9 mouse cellular contexts compared by ENCODE assay signal in genomic region chr7:81453443-81454274, GRCm38 (mm10). TPM values are rescaled to one million over a fixed set of nuclear protein-coding genes. Genes with fewer than 3 reads are reported as not detected.
DNase-seq lines count a peak whose midpoint lies in the region; ATAC-seq lines count a peak whose summit lies in the region.
"Had no signal": no experiment of that assay in that cellular context is flagged by ENCODE, and none has a peak within 500 bp of the region (broad histone marks: within the 10 kb centered on the region; RNA-seq: fewer than 3 reads in every experiment).

No protein-coding gene starts in this region.

- H3K9ac ChIP-seq in intestine, embryonic 14.5 days (ENCODE audit: low read length): no peak overlapping the region
- H3K9ac ChIP-seq in midbrain, embryonic 16.5 days (ENCODE audit: low read depth, low read length): peak overlapping the region; percentile 65; the same call in 1 of the 2 replicates

- peaks cover 3% of the 10 kb centered on the region; the same call in 1 of the 2 replicates for H3K4me1 ChIP-seq in intestine, embryonic 14.5 days (replicated peaks; ENCODE audit: control insufficient read depth, insufficient read depth, low read length)
- H3K4me1 ChIP-seq in limb, embryonic 10.5 days: peaks cover 27% of the 10 kb centered on the region
- peaks cover 26% of the 10 kb centered on the region for H3K4me1 ChIP-seq in midbrain, embryonic 16.5 days (ENCODE audit: control insufficient read depth, insufficient read depth, low read length)

- intact Hi-C loops in gastrocnemius, postnatal 36 days (cut with DNase I): loop anchor here (5.0 to 10.0 kb wide), 2 partner anchors 96 to 111 kb away; partner anchors contain the start of gene Fsd2

- H3K27ac ChIP-seq in intestine, embryonic 14.5 days (ENCODE audit: low read depth): no peak overlapping the region
- peak overlapping the region; percentile 53 for H3K27ac ChIP-seq in limb, embryonic 10.5 days
- H3K27ac ChIP-seq in midbrain, embryonic 16.5 days (ENCODE audit: low read length): no peak overlapping the region

- peak overlapping the region; percentile 83 for H3K4me2 ChIP-seq in intestine, embryonic 14.5 days (ENCODE audit: low read length)
- peak overlapping the region; percentile 95 for H3K4me2 ChIP-seq in midbrain, embryonic 16.5 days (ENCODE audit: low read length)

- peak overlapping the region; percentile 46 for H3K4me3 ChIP-seq in intestine, embryonic 14.5 days (ENCODE audit: low read depth, low read length)
- peak overlapping the region; percentile 55 for H3K4me3 ChIP-seq in limb, embryonic 10.5 days
- peak overlapping the region; percentile 63 for H3K4me3 ChIP-seq in midbrain, embryonic 16.5 days (ENCODE audit: low read depth, low read length)

- no peak for DNase-seq in frontal cortex, postnatal 25 days (ENCODE audit: low spot score in 2 of 2)
- peak; percentile 56 to 58 for DNase-seq in cerebellum, postnatal 10 days
- DNase-seq in gastrocnemius, postnatal 36 days: peak; percentile 36 to 66
- DNase-seq in intestine, embryonic 14.5 days (ENCODE audit: low spot score): peak; percentile 68
- peak; percentile 68 for DNase-seq in limb, embryonic 10.5 days (ENCODE audit: low spot score)
- peak; percentile 43 to 51 for DNase-seq in thymus, postnatal 36 days

- H3K9me3 ChIP-seq in intestine, embryonic 14.5 days (ENCODE audit: control insufficient read depth, low read length): no peaks in the 10 kb centered on the region
- no peaks in the 10 kb centered on the region for H3K9me3 ChIP-seq in limb, embryonic 10.5 days (replicated peaks)
- H3K9me3 ChIP-seq in midbrain, embryonic 16.5 days (replicated peaks; ENCODE audit: control insufficient read depth, low read length, poor library complexity, severe bottlenecking): no peaks in the 10 kb centered on the region

- 0 out of 2 replicates have a peak, but pooled peaks have one; percentile 15 for ATAC-seq in frontal cortex, adult (ENCODE audit: low TSS enrichment)
- ATAC-seq in intestine, embryonic 14.5 days (replicated peaks; ENCODE audit: low FRiP score, low TSS enrichment, low read depth): 0 out of 2 replicates have a peak, but pooled peaks have one; percentile 10
- peak; percentile 41 for ATAC-seq in midbrain, embryonic 16.5 days

- H3K36me3 ChIP-seq in intestine, embryonic 14.5 days (ENCODE audit: control insufficient read depth, insufficient read depth, low read length): no peaks in the 10 kb centered on the region
- no peaks in the 10 kb centered on the region for H3K36me3 ChIP-seq in limb, embryonic 10.5 days
- H3K36me3 ChIP-seq in midbrain, embryonic 16.5 days (ENCODE audit: control insufficient read depth, insufficient read depth, low read length): no peaks in the 10 kb centered on the region

- H3K27me3 ChIP-seq in intestine, embryonic 14.5 days (replicated peaks; ENCODE audit: control insufficient read depth, insufficient read depth, low read length): peaks cover 81% of the 10 kb centered on the region
- H3K27me3 ChIP-seq in limb, embryonic 10.5 days (ENCODE audit: low read depth, poor library complexity, severe bottlenecking): peaks cover 86% of the 10 kb centered on the region
- H3K27me3 ChIP-seq in midbrain, embryonic 16.5 days (ENCODE audit: control insufficient read depth, insufficient read depth, low read depth, low read length): peaks cover 49% of the 10 kb centered on the region

- 5% methylated on average over 78 of the region's 84 CpGs for WGBS in intestine, embryonic 14.5 days
- 5% methylated on average over 78 of the region's 84 CpGs for WGBS in limb, embryonic 10.5 days
- 2% methylated on average over 63 of the region's 84 CpGs for WGBS in midbrain, embryonic 16.5 days

RNA-seq across cellular contexts. Expression of gene Cpeb1, which starts 1.6 kb away (rescaled TPM):
- total RNA-seq in gastrocnemius, postnatal 36 days (2021): 10 to 100 TPM; 22.0 to 28.9 TPM
- polyA plus RNA-seq in intestine, embryonic 14.5 days (2014; fragmentation: Nextera tagmentation; extraction: Ambion mirVana): 1.3 and 2.0 TPM in 2 replicates
- polyA plus RNA-seq in limb, embryonic 10.5 days (2016; fragmentation: Nextera tagmentation; extraction: Ambion mirVana): 0.08 TPM in 1 of 2 replicates, not detected in the other
- 3.9 and 6.6 TPM in 2 replicates for polyA plus RNA-seq in midbrain, embryonic 16.5 days (2015; fragmentation: Nextera tagmentation; extraction: Ambion mirVana)

RNA-seq across cellular contexts. Expression of gene Ap3b2, which starts 40.1 kb away (rescaled TPM):
- total RNA-seq in gastrocnemius, postnatal 36 days (2021): under 1 TPM; 0.59 to 0.62 TPM
- polyA plus RNA-seq in intestine, embryonic 14.5 days (2014; fragmentation: Nextera tagmentation; extraction: Ambion mirVana): 7.4 and 8.3 TPM in 2 replicates
- polyA plus RNA-seq in limb, embryonic 10.5 days (2016; fragmentation: Nextera tagmentation; extraction: Ambion mirVana): 0.08 and 0.10 TPM in 2 replicates
- polyA plus RNA-seq in midbrain, embryonic 16.5 days (2015; fragmentation: Nextera tagmentation; extraction: Ambion mirVana): 161 TPM in 2 replicates

RNA-seq across cellular contexts. Expression of gene BC048679, which starts 44.4 kb away (rescaled TPM):
- 1 to 10 TPM; 2.3 to 3.5 TPM for total RNA-seq in gastrocnemius, postnatal 36 days (2021)
- polyA plus RNA-seq in intestine, embryonic 14.5 days (2014; fragmentation: Nextera tagmentation; extraction: Ambion mirVana): not detected in 2 replicates
- polyA plus RNA-seq in limb, embryonic 10.5 days (2016; fragmentation: Nextera tagmentation; extraction: Ambion mirVana): not detected in 2 replicates
- not detected in 2 replicates for polyA plus RNA-seq in midbrain, embryonic 16.5 days (2015; fragmentation: Nextera tagmentation; extraction: Ambion mirVana)
- polyA plus RNA-seq: frontal cortex, adult 2 months had no signal

Comparison
In these comparisons a context has a peak if more than half of its experiments do, and no peak if none do; other contexts are left out.
1. DNase-seq: peak in cerebellum, postnatal 10 days (2 of 2), gastrocnemius, postnatal 36 days (2 of 2), intestine, embryonic 14.5 days (single experiment), limb, embryonic 10.5 days (single experiment) and thymus, postnatal 36 days (2 of 2); none in frontal cortex, postnatal 25 days (0 of 2).
2. RNA of gene Ap3b2, which starts 40.1 kb away (polyA plus RNA-seq): 161 TPM in midbrain, embryonic 16.5 days; 7.4 to 8.3 TPM in intestine, embryonic 14.5 days and 0.08 to 0.10 TPM in limb, embryonic 10.5 days; every median in the first group is over 10 times any median in the second.
3. Peak in every context shown above with its lines, with median percentiles within 50 percentile points of each other: ATAC-seq and H3K4me3 ChIP-seq.